Mouse (Mus musculus) effector memory CD4-positive, alpha-beta T cell, adult 7 months (primary cell): ENCODE results near the gene Crhbp. TPM values are rescaled to one million over a fixed set of nuclear protein-coding genes. Genes with fewer than 3 reads are reported as not detected.

Source experiments
- polyA plus RNA-seq: library from polyadenylated mRNA; unstranded; fragments of 100-300 nt; shearing (Covaris generic); gene quantifications from one replicate; pipeline ENCODE4 v1.2.1, GENCODE M21; 2017

The Crhbp gene
- not detected for polyA plus RNA-seq

DNA sequence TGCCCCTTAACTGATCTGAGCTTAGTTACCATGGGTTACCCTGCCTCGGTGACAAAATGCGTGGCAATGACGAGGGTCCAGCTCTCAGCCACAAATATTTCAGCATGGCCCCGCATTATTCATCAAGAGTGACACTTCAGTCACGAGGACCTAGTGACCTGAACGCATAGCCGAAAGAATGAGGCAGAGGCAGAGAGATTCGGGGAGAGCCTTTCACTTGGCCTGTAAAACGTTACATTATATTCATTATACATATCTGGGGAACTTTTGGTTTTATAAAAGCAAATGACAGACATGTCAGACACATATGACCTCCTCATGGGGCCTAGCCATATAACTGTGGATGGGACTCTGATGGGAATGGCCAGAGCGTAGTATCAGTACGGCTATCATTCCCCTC is at the start of gene Crhbp:
Gene Crhbp, minus strand, starts transcription at position 101 of the 400 bp plus-strand sequence.

GRCm38 (mm10) chr13:95478671-95479413 is 34.1 kb upstream of the Crhbp start, which contains the start of gene S100z:
TSS of gene S100z (minus strand) at chr13:95478721.

Other genes starting within 250 kb of the Crhbp start
- gene Pde8b, start 194.6 kb downstream of the Crhbp start, polyA plus RNA-seq: 0.33 TPM
- gene Zbed3, start 121.3 kb downstream of the Crhbp start, polyA plus RNA-seq: 2.4 TPM
- 41.1 TPM for gene Aggf1, start 69.6 kb downstream of the Crhbp start, polyA plus RNA-seq
- gene S100z, start 33.8 kb upstream of the Crhbp start, polyA plus RNA-seq: 1.0 TPM
- 17.0 TPM for gene F2rl1, start 80.3 kb upstream of the Crhbp start, polyA plus RNA-seq
- gene F2r, start 173.6 kb upstream of the Crhbp start, polyA plus RNA-seq: 49.1 TPM